Mouse (Mus musculus): ENCODE data around the gene Agtr1a. TPM values are rescaled to one million over a fixed set of nuclear protein-coding genes. Genes with fewer than 3 reads are reported as not detected.

The Agtr1a gene
- 1.3 and 2.0 TPM in 2 replicates for polyA plus RNA-seq (2012; rRNA removed)

DNA sequence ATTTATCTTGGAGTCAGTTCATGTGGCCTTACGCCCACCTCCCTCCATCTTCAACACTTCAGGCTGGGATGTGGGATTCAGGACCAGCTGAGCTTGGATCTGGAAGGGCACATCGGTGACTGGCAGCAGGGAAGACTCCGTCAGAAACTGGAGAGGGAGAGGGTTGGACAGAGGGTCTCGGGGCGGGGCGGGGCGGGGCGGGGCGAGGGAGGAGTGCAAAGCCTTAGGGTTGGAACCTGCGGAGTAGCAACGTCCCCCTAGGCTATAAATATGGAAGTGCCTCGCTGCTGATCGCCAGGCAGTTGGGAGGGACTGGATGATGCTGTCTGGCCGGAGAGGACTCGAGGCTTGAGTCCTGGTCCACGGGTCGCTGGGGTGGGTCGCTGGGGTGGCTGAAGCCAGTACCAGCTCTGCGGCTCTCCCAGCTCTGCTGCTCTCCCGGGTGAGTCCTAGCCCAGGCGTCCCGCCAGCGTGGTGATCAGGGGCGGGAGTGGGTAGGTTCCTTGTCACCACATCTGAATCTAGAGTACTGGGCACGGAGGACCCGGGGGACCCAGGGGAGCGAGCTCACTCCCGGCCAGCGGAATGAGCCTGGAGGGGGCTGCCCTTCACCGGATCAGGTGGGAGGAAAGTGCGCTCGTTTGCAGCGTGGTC lies at the start of gene Agtr1a:
Gene Agtr1a, plus strand, starts transcription at position 294 of the 654 bp plus-strand sequence.
- no peak for TF ChIP-seq CTCF (IDR thresholded peaks at IDR 0.05; ENCODE audit: borderline replicate concordance, extremely low read depth, insufficient read depth, insufficient read length)
- TF ChIP-seq POLR2A (IDR thresholded peaks at IDR 0.05; ENCODE audit: borderline replicate concordance, extremely low read depth, insufficient read depth, insufficient read length, poor library complexity, severe bottlenecking), result no peak
- DNase-seq (ENCODE audit: low read depth), result peak; percentile 81

DNA sequence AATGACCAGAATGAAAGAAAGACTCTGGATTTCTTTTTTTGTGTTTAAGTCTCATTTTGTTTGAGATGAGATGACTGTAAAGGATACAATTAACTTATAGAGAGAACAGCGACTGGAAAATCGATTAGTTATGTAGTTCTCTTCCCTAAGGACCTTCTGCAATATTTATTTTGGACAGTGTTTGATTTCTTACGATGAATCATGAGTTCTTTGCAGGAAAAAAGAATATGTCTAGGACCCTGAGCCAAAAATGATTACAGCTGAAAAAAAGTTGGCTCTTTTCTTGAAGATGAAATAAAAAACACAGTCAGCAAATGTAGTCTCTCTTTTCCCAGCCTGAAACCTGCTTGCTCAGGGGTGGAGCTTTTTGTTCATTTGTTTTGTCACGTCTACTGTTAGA lies 26.0 kb upstream of the Agtr1a start:
- no peak for TF ChIP-seq POLR2A (IDR thresholded peaks at IDR 0.05; ENCODE audit: borderline replicate concordance, extremely low read depth, insufficient read depth, insufficient read length, poor library complexity, severe bottlenecking)
- no peak for DNase-seq (ENCODE audit: low read depth)

DNA sequence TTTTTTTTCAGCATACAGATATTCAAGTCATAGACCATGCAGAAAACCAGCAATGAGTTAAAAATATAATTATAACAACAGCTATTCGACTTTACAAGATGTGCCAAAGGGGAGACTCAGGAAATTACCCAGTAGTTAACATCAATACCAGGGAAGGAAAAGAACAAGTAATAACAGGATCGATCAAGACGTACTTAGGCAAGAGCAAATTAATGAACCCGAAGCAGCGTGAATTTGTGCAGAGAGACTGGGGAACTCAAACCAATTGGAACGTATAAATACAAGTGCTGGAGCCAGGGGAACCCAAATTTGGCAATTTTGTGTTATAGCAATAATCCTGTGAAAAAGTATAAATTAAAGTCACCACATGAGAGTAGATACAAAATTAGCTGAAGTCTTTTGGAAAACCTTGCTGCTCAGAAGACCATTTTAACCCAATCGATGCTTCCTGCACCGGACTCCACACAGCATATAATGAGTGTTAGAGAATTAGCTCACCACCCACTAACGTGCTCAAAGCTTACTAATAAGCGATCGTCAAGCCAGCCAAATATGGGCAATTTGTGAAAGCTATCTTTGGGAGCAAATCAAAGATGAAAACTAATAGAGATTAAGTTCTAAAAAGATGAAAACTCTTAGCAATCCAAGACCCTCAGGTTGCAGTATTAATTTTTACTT lies 11.4 kb upstream of the Agtr1a start:
- TF ChIP-seq CTCF (IDR thresholded peaks at IDR 0.05; ENCODE audit: borderline replicate concordance, extremely low read depth, insufficient read depth, insufficient read length), result no peak
- TF ChIP-seq POLR2A (IDR thresholded peaks at IDR 0.05; ENCODE audit: borderline replicate concordance, extremely low read depth, insufficient read depth, insufficient read length, poor library complexity, severe bottlenecking), result no peak
- peak; percentile 14 for DNase-seq (ENCODE audit: low read depth)

DNA sequence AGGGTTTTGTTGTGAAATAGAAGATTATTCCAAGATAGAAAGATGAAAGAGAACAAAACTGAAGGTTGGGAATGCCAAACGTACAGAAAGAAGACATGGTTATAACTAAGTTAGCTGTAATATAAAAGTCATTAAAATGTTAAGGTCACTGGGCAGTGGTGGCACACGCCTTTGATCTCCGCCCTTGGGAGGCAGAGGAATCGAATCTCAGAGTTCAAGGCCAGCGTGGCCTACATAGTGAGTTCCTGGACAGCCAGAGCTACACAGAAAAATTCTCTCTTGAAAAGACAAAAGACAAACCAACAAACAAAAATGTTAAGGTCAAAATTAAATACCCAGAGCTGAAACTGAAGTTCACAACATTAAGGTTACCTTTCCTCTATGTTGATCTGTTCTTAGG lies 5.2 kb upstream of the Agtr1a start:
- no peak for DNase-seq (ENCODE audit: low read depth)
- TF ChIP-seq CTCF (IDR thresholded peaks at IDR 0.05; ENCODE audit: borderline replicate concordance, extremely low read depth, insufficient read depth, insufficient read length) (no peak), POLR2A (IDR thresholded peaks at IDR 0.05; ENCODE audit: borderline replicate concordance, extremely low read depth, insufficient read depth, insufficient read length, poor library complexity, severe bottlenecking) (no peak)

DNA sequence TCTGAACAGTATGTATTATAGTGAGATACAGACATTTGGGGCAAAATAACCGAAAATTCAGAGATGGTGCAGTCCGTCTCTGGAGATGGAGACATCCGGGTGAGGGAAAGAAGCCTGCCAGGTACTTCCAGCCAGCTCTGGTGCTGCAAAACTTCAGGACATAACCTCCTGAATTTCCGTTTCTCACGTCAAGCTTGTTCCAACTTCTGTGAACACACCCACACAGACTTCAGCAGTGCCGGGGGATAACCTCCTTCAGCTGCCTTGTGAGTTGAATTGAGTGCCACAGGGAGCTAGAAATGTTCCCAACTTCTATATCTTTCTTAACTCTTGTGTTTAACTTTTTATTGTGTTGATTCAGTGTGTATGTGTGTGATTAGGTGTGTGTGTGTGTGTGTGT lies 4.4 kb upstream of the Agtr1a start:
- TF ChIP-seq CTCF (IDR thresholded peaks at IDR 0.05; ENCODE audit: borderline replicate concordance, extremely low read depth, insufficient read depth, insufficient read length), result no peak
- no peak for TF ChIP-seq POLR2A (IDR thresholded peaks at IDR 0.05; ENCODE audit: borderline replicate concordance, extremely low read depth, insufficient read depth, insufficient read length, poor library complexity, severe bottlenecking)
- DNase-seq (ENCODE audit: low read depth), result no peak

DNA sequence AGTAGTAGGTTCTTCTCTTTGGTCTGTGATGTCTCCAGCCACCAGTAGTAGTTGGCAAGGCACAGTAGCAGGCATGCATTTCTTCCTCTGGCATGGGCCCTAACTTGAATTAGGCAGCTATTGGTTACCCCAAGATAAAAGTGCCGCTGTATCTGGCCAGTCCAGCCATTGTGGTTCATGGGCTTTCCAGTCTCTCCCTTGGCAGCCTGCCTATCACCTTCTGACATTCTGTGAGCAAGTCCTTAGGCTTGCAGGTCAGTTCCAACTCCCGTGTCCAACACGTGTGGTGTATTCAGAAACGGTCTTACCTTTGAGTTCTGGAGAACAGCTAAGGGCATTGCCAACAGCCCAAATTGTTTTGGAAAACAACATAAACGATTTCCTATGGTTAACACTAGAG lies 3.7 kb upstream of the Agtr1a start:
- DNase-seq (ENCODE audit: low read depth), result peak; percentile 5

DNA sequence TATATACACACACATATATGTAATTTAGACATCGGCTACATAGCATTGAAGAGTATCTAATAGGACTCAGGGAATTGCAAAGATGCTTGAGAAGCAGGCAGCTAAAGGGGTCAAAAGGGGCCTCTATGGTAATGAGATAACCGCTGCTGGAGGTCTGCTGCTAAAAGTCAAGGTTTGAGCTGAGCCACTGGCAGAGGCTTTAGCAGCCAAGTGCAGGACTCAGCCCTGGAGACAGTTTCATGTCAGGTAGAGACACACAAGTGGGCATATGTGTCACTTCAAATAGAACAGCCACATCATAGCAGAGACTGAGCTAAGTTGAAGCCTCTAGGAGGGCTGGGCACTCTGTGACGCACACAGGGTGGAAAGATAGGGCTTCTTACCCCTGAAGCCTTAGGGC lies 1.6 kb upstream of the Agtr1a start:
- no peak for TF ChIP-seq CTCF (IDR thresholded peaks at IDR 0.05; ENCODE audit: borderline replicate concordance, extremely low read depth, insufficient read depth, insufficient read length)
- no peak for TF ChIP-seq POLR2A (IDR thresholded peaks at IDR 0.05; ENCODE audit: borderline replicate concordance, extremely low read depth, insufficient read depth, insufficient read length, poor library complexity, severe bottlenecking)
- no peak for DNase-seq (ENCODE audit: low read depth)

More for the DNA sequence above, 3.7 kb upstream of the Agtr1a start:
- no peak for TF ChIP-seq CTCF (IDR thresholded peaks at IDR 0.05; ENCODE audit: borderline replicate concordance, extremely low read depth, insufficient read depth, insufficient read length)
- TF ChIP-seq POLR2A (IDR thresholded peaks at IDR 0.05; ENCODE audit: borderline replicate concordance, extremely low read depth, insufficient read depth, insufficient read length, poor library complexity, severe bottlenecking), result no peak

DNA sequence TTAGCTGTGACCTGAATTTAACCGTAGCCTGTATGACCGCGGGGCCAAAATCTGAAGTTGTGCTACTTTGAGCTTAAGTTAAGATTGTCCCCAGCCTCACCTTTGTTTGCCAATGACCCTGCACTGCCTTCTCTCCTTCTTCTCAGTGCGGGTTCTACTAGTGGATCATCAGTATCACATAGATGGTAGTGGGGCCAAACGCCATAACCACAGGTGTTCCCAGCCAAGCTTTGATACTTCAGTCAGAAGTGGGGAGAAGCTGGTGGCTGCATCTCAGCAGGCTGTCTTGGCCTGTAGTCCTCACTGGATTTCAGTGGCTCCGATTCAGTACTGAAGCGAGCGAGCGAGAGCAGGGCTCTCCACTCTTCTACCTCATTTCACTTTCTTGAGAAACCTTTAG lies 672 bp downstream of the Agtr1a start:
- TF ChIP-seq POLR2A (IDR thresholded peaks at IDR 0.05; ENCODE audit: borderline replicate concordance, extremely low read depth, insufficient read depth, insufficient read length, poor library complexity, severe bottlenecking) (no peak), CTCF (IDR thresholded peaks at IDR 0.05; ENCODE audit: borderline replicate concordance, extremely low read depth, insufficient read depth, insufficient read length) (no peak)
- DNase-seq (ENCODE audit: low read depth), result no peak

DNA sequence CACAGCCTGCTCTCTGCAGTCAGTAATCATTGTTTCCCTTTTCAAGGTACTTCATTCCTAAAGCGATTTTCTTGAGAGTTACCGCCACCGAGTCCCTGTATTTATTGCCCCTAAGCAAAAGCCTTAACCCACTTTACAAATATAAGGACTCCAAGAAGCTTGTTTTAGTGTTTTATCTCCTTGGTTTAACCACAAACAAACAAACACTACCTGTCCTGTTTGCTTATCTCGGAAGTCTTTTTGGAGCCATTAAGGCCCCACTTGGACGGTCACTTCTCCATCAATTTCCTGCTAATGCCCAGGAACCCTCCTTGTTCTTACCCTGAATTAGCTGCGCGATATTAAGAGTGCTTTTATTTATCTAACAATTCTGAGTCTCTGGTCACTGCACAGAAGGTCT lies 1.4 kb downstream of the Agtr1a start:
- TF ChIP-seq CTCF (IDR thresholded peaks at IDR 0.05; ENCODE audit: borderline replicate concordance, extremely low read depth, insufficient read depth, insufficient read length) (no peak), POLR2A (IDR thresholded peaks at IDR 0.05; ENCODE audit: borderline replicate concordance, extremely low read depth, insufficient read depth, insufficient read length, poor library complexity, severe bottlenecking) (no peak)
- DNase-seq (ENCODE audit: low read depth), result no peak

DNA sequence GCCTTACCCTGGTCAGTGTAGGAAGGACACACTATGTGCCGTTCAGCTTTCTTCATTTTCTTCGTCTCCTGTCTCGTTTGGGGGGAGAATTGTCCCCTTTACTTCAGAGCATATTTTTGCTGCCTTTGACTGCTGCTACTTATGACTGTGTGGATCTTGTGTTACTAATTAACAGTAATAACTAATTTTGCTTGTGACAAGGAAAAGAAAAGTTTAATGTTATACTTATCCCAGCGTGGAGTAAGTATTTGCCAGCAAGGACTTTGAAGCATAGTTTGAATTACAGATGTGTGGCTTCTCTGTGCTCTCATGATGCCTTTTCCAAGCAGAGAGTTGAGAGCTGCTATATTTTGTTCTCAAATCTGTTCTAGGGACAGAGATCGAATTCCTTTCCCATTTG lies 2.3 kb downstream of the Agtr1a start:
- TF ChIP-seq POLR2A (IDR thresholded peaks at IDR 0.05; ENCODE audit: borderline replicate concordance, extremely low read depth, insufficient read depth, insufficient read length, poor library complexity, severe bottlenecking) (no peak), CTCF (IDR thresholded peaks at IDR 0.05; ENCODE audit: borderline replicate concordance, extremely low read depth, insufficient read depth, insufficient read length) (no peak)
- no peak for DNase-seq (ENCODE audit: low read depth)

DNA sequence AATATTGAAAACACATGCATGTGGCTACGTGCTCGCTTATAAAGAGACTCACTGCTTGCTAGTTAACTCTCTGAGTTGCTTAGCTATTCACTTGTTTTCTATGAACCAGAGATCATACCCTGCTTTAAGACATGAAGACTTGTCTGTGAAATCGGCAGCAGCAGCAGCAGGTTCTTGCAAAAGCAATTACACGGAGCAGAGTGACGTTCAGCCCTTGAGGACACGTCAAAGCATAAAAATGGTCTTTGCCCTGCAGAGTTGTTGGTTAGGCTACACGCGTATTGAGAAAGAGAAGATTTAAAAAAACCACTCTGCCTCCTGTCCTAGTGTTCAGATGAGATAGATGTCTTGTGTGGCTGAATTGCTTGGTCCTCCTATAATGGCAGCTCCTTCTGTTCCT lies 3.7 kb downstream of the Agtr1a start:
- TF ChIP-seq POLR2A (IDR thresholded peaks at IDR 0.05; ENCODE audit: borderline replicate concordance, extremely low read depth, insufficient read depth, insufficient read length, poor library complexity, severe bottlenecking), result no peak
- no peak for TF ChIP-seq CTCF (IDR thresholded peaks at IDR 0.05; ENCODE audit: borderline replicate concordance, extremely low read depth, insufficient read depth, insufficient read length)
- no peak for DNase-seq (ENCODE audit: low read depth)
